Mouse (Mus musculus): ENCODE data around the gene Klhl29. TPM values are rescaled to one million over a fixed set of nuclear protein-coding genes. Genes with fewer than 3 reads are reported as not detected.

The Klhl29 gene
- polyA plus RNA-seq, 1 experiment from 2014 or later: 2.9 TPM

DNA sequence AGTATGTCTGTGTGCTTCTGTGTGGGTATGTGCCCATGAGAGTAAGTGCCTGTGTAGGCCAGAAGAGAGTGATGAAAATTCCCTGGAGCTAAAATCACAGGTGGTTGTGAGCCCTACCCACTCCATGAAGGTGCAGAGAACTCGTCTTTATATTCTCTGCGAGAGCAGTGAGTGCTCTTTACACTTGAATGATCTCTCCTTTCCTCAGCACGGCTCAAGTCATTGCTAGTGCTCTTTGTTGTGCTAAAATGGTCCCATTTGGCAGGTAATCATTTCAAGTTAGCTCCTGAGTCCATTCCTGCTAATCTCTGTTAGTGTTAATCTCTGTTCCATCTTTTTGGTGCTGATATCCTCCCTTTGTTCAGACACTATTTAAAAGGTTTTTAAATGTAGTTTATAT is 307.9 kb downstream of the Klhl29 start:
- no peak overlapping the region for H3K4me2 ChIP-seq
- H3K4me1 ChIP-seq (replicated peaks): no peaks in the 10 kb centered on the region
- no peak overlapping the region for H3K4me3 ChIP-seq (replicated peaks)
- no peak for ATAC-seq (ENCODE audit: insufficient number of reproducible peaks, insufficient read depth, low FRiP score, low TSS enrichment, low read depth)
- no peaks in the 10 kb centered on the region for H3K9me3 ChIP-seq
- H3K27ac ChIP-seq: no peak overlapping the region
- WGBS: 34% methylated on average over 3 of the region's 3 CpGs
- H3K27me3 ChIP-seq: no peaks in the 10 kb centered on the region
- no peaks in the 10 kb centered on the region for H3K36me3 ChIP-seq
- no peak overlapping the region for H3K9ac ChIP-seq (replicated peaks)

DNA sequence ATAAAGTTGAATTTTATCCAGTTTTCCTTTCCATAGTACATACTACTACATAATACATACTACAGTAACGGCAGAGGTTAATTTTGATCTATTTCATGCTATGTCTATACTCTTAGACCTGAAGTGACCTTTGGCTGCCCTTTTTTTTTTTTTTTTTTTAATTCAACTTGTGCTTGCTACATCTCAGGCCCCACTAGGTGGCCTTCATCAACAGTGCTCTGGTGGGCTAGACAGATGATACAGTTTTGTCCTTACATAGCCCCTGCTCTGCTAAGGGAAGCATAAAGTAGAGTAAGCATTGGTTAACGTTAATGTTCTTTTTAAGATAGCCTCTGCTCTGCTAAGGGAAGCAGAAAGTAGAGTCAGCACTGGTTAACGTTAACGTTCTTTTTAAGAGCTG is 327.4 kb downstream of the Klhl29 start:
- Histone ChIP-seq H3K9ac (replicated peaks) (no peak overlapping the region), H3K36me3 (peaks cover 20% of the 10 kb centered on the region), H3K27ac (no peak overlapping the region), H3K9me3 (peaks cover 24% of the 10 kb centered on the region), H3K27me3 (no peaks in the 10 kb centered on the region), H3K4me1 (replicated peaks) (no peaks in the 10 kb centered on the region), H3K4me3 (replicated peaks) (no peak overlapping the region), H3K4me2 (no peak overlapping the region)
- WGBS: 90% methylated on average over 4 of the region's 4 CpGs
- ATAC-seq (ENCODE audit: insufficient number of reproducible peaks, insufficient read depth, low FRiP score, low TSS enrichment, low read depth): no peak

DNA sequence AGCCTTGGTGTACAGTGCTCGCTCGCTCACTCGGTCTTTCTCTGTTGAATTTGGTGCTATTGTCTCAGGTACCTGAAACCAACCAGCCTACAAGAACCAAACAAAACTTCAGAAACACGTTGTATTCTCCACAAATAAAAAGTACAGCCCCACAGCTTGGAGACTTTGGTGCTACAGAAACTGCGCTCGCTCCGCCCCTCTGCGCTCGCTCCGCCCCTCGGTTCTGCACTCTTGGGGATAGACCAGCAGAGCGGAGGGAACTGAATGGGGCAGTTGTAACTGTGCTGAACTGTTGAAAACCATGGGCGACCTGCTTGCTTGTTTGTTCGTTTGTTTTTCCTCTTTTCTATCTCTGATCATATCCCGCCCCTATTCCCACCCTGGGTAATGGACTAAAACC is 331.3 kb downstream of the Klhl29 start:
- Histone ChIP-seq H3K4me2 (no peak overlapping the region), H3K27me3 (no peaks in the 10 kb centered on the region), H3K27ac (no peak overlapping the region), H3K4me1 (replicated peaks) (no peaks in the 10 kb centered on the region), H3K4me3 (replicated peaks) (no peak overlapping the region), H3K36me3 (peaks cover 44% of the 10 kb centered on the region), H3K9me3 (no peaks in the 10 kb centered on the region), H3K9ac (replicated peaks) (no peak overlapping the region)
- 86% methylated on average over 15 of the region's 15 CpGs for WGBS
- no peak for ATAC-seq (ENCODE audit: insufficient number of reproducible peaks, insufficient read depth, low FRiP score, low TSS enrichment, low read depth)

DNA sequence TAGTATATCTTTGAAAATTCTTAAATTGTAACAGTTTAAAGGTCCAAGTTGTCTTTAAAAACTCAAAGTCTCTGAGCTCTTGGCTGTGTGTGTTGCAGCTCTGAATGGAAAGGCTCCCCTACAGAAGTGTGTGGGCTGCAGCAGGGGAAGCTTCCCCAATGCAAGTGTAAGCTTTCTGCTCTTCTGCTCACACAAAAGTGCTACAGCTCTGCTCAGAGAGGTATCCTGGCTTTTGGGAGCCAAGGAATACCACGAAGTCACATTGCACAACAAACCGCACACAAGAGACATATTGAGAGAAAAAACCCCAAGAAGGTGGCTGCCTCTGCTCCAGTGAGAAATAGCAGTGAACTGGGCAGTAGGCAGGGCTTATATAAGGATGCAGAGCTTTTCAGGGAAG is 337.5 kb downstream of the Klhl29 start:
- 92% methylated on average over 2 of the region's 2 CpGs for WGBS
- Histone ChIP-seq H3K27ac (no peak overlapping the region), H3K9ac (replicated peaks) (no peak overlapping the region), H3K9me3 (no peaks in the 10 kb centered on the region), H3K4me1 (replicated peaks) (no peaks in the 10 kb centered on the region), H3K4me2 (no peak overlapping the region), H3K4me3 (replicated peaks) (no peak overlapping the region), H3K36me3 (peaks cover 76% of the 10 kb centered on the region), H3K27me3 (no peaks in the 10 kb centered on the region)
- ATAC-seq (ENCODE audit: insufficient number of reproducible peaks, insufficient read depth, low FRiP score, low TSS enrichment, low read depth): no peak

DNA sequence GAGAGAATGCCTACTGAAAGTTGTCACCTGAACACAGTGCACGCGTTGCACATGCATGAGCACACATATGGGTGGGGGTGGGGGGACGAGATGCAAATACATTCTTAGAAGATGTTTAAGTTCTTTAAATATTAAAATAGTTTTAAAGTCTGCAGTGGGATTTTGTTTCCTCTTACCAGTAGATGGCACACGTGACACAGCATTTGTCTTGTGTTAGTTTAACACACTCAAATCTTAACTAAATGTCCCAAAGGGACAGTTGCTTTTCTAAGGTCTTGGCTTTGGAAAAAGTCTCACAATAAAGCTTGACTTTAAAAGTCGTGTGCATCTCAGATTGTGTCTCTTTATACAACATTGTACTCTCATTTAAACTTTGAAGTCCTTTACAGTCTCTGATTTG is 346.4 kb downstream of the Klhl29 start:
- Histone ChIP-seq H3K9me3 (no peaks in the 10 kb centered on the region), H3K36me3 (peaks cover 64% of the 10 kb centered on the region), H3K4me2 (no peak overlapping the region), H3K27ac (no peak overlapping the region), H3K4me1 (replicated peaks) (no peaks in the 10 kb centered on the region), H3K9ac (replicated peaks) (no peak overlapping the region), H3K4me3 (replicated peaks) (no peak overlapping the region), H3K27me3 (no peaks in the 10 kb centered on the region)
- WGBS: 86% methylated on average over 5 of the region's 5 CpGs
- ATAC-seq (ENCODE audit: insufficient number of reproducible peaks, insufficient read depth, low FRiP score, low TSS enrichment, low read depth): no peak

All from limb, embryonic 12.5 days (tissue).